Mouse (Mus musculus) heart, adult 10 weeks (tissue): Measurements from ENCODE around the gene Kcnj6. TPM values are rescaled to one million over a fixed set of nuclear protein-coding genes. Genes with fewer than 3 reads are reported as not detected.

Source experiments
- polyA plus RNA-seq: library from polyadenylated mRNA; stranded (reverse); fragments of 350-450 nt; fragmentation: Illumina TruSeq; extraction: RNeasy Lipid Tissue Mini Kit (QIAGEN cat#74804); gene quantifications from one replicate; pipeline ENCODE4 v1.2.3, GENCODE M21; 2014; ENCODE audit warnings: low read depth, low replicate concordance

Kcnj6 gene
- not detected for polyA plus RNA-seq

DNA sequence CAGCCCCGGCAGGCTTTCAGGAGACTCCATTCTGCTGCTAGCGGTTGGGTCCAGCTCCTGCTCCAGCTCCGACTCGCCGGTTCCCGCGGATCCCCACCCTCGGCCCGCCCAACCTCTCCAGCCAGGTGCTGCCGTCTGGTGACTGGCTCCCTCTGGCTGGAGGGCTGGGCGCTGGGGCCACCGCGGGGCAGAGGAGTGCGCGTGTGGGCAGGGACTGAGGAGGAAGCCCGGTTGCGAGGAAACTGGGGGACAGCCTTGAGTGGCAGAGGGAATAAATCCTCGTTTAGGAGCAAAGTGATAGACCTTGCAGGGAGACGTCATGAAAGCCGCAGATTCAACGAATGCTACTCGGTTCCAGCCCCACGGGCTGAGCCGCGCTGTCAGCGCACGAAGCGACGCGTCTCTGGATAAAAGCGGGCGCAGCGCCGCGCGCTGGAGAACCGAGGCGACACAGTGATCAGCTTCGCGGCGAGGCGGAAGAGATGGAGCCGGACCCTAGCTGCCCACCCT is at the start of gene Kcnj6:
Gene Kcnj6, minus strand, starts transcription at position 362 of the 510 bp plus-strand sequence.

